Mouse (Mus musculus): ENCODE results near the gene Pax4. TPM values are rescaled to one million over a fixed set of nuclear protein-coding genes. Genes with fewer than 3 reads are reported as not detected.

The Pax4 gene
- polyA plus RNA-seq, 1 experiment: 0.39 TPM

DNA sequence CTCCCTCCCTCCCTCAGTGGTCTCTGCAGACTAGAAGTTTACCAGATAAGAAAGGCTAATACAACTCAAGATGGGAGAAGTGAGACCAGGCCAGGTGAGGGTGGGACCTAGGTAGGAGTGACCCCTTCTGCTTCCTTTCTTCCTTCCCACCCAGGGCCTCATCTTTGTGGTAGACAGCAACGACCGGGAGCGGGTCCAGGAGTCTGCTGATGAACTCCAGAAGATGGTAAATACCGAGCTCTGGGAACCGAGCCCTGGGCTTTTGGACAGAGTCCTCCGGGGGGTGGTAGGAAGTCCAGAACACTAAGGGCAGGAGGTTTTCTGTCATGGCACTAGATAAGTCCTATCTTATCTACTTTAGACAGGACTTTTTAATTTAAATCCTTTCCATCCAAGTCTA lies 24.1 kb downstream of the Pax4 start:
- Histone ChIP-seq H3K27me3 (ENCODE audit: control insufficient read depth, insufficient read depth, low read length) (no peaks in the 10 kb centered on the region), H3K36me3 (ENCODE audit: control insufficient read depth, insufficient read depth, low read length) (peaks cover 12% of the 10 kb centered on the region), H3K27ac (ENCODE audit: insufficient read depth, low read depth, low read length) (no peak overlapping the region), H3K4me3 (ENCODE audit: low read depth, low read length) (peak overlapping the region; percentile 27; the same call in 1 of the 2 replicates), H3K4me1 (ENCODE audit: control insufficient read depth, insufficient read depth, insufficient read length, low read length) (peaks cover 14% of the 10 kb centered on the region)
- TF ChIP-seq POLR2A (IDR thresholded peaks at IDR 0.05; ENCODE audit: low read depth, low read length) (no peak), CTCF (IDR thresholded peaks at IDR 0.05; ENCODE audit: extremely low read depth, insufficient read length, insufficient replicate concordance, low read depth, low read length) (no peak)
- 78% methylated on average over 6 of the region's 6 CpGs for WGBS

GRCm38 (mm10) chr6:28423767-28424695 lies 25.1 kb downstream of the Pax4 start:
- H3K36me3 ChIP-seq (ENCODE audit: control insufficient read depth, insufficient read depth, low read length): peaks cover 14% of the 10 kb centered on the region
- TF ChIP-seq POLR2A (IDR thresholded peaks at IDR 0.05; ENCODE audit: low read depth, low read length): no peak
- 4% methylated on average over 45 of the region's 46 CpGs for WGBS
- H3K27ac ChIP-seq (ENCODE audit: insufficient read depth, low read depth, low read length): peak overlapping the region; percentile 67
- H3K27me3 ChIP-seq (ENCODE audit: control insufficient read depth, insufficient read depth, low read length): no peaks in the 10 kb centered on the region
- peak overlapping the region; percentile 99 for H3K4me3 ChIP-seq (ENCODE audit: low read depth, low read length)
- peaks cover 18% of the 10 kb centered on the region for H3K4me1 ChIP-seq (ENCODE audit: control insufficient read depth, insufficient read depth, insufficient read length, low read length)

DNA sequence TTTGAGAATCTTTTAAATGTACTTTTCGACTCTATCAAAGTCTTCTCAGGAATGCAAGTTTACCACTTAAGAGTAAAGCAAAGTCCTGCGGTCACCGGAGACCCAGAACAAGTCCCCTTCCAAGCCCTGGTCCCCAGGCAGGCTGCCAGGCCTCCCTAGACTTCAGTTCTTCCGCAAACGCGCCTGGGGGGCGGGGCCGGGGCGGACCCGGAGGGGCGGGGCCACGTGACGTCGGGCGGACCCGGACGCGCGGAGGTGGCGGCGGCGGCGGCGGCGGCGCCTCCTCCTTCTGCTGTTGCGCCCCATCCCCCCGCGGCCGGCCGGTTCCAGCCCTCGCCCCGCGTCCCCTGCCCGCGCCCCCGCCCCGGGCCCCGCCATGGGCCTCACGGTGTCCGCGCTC lies 25.8 kb downstream of the Pax4 start, which contains the start of gene Arf5:
Gene Arf5, plus strand, starts transcription at position 248 of the 400 bp plus-strand sequence.
- H3K36me3 ChIP-seq (ENCODE audit: control insufficient read depth, insufficient read depth, low read length): peaks cover 21% of the 10 kb centered on the region
- peak within 1 kb of the TSS; percentile 99 for H3K4me3 ChIP-seq (ENCODE audit: low read depth, low read length)
- H3K27me3 ChIP-seq (ENCODE audit: control insufficient read depth, insufficient read depth, low read length): no peaks in the 10 kb centered on the region
- peak; percentile 46; the same call in 1 of the 2 replicates for TF ChIP-seq POLR2A (IDR thresholded peaks at IDR 0.05; ENCODE audit: low read depth, low read length)
- TF ChIP-seq CTCF (IDR thresholded peaks at IDR 0.05; ENCODE audit: extremely low read depth, insufficient read length, insufficient replicate concordance, low read depth, low read length): no peak
- peak within 1 kb of the TSS; percentile 67 for H3K27ac ChIP-seq (ENCODE audit: insufficient read depth, low read depth, low read length)
- peaks cover 20% of the 10 kb centered on the region for H3K4me1 ChIP-seq (ENCODE audit: control insufficient read depth, insufficient read depth, insufficient read length, low read length)
- 1% methylated on average over 33 of the region's 42 CpGs for WGBS

- no peak for TF ChIP-seq CTCF (IDR thresholded peaks at IDR 0.05; ENCODE audit: extremely low read depth, insufficient read length, insufficient replicate concordance, low read depth, low read length)
- TF ChIP-seq POLR2A (IDR thresholded peaks at IDR 0.05; ENCODE audit: low read depth, low read length): no peak
- peaks cover 27% of the 10 kb centered on the region for H3K36me3 ChIP-seq (ENCODE audit: control insufficient read depth, insufficient read depth, low read length)
- H3K4me1 ChIP-seq (ENCODE audit: control insufficient read depth, insufficient read depth, insufficient read length, low read length): peaks cover 22% of the 10 kb centered on the region
- peak overlapping the region; percentile 64 for H3K27ac ChIP-seq (ENCODE audit: insufficient read depth, low read depth, low read length)
- peak overlapping the region; percentile 43; the same call in 1 of the 2 replicates for H3K4me3 ChIP-seq (ENCODE audit: low read depth, low read length)
- WGBS: 64% methylated on average over 15 of the region's 15 CpGs
- no peaks in the 10 kb centered on the region for H3K27me3 ChIP-seq (ENCODE audit: control insufficient read depth, insufficient read depth, low read length)
These were observed 26.4 kb downstream of the Pax4 start for GRCm38 (mm10) chr6:28422651-28423290.

DNA sequence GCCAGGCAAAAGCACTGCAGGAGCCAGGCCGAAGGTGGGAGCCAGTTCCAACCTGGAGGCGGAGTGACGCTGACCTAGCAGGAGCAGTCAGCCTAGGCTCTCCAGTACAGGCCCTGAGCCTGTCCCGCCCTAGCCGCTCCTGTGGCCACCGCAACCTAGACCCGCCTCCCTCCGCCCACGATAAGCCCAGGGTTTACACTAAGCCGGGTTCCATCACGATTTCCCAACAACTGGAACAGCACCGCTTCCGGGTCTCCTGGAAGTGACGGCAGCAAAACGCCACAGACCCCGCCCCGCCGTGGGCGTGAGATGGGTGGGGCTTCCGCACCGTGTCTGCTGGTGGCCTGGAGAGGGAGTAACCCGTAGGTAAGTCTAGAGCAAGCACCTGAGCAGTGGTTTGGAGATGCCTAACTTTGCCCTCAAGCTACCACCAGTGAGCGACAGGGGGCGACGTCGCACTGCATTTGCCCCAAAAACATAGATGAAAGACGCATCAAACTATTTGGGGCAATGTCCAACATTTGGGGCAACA lies 27.6 kb downstream of the Pax4 start:
- Histone ChIP-seq H3K27ac (ENCODE audit: insufficient read depth, low read depth, low read length) (peak overlapping the region; percentile 71), H3K4me3 (ENCODE audit: low read depth, low read length) (peak overlapping the region; percentile 69), H3K27me3 (ENCODE audit: control insufficient read depth, insufficient read depth, low read length) (no peaks in the 10 kb centered on the region), H3K4me1 (ENCODE audit: control insufficient read depth, insufficient read depth, insufficient read length, low read length) (peaks cover 22% of the 10 kb centered on the region), H3K36me3 (ENCODE audit: control insufficient read depth, insufficient read depth, low read length) (peaks cover 30% of the 10 kb centered on the region)
- TF ChIP-seq CTCF (IDR thresholded peaks at IDR 0.05; ENCODE audit: extremely low read depth, insufficient read length, insufficient replicate concordance, low read depth, low read length) (peak; percentile 84), POLR2A (IDR thresholded peaks at IDR 0.05; ENCODE audit: low read depth, low read length) (peak; percentile 74)
- under 1% methylated on average over 27 of the region's 27 CpGs for WGBS

GRCm38 (mm10) chr6:28420865-28421264 lies 28.3 kb downstream of the Pax4 start:
- no peak for TF ChIP-seq POLR2A (IDR thresholded peaks at IDR 0.05; ENCODE audit: low read depth, low read length)
- TF ChIP-seq CTCF (IDR thresholded peaks at IDR 0.05; ENCODE audit: extremely low read depth, insufficient read length, insufficient replicate concordance, low read depth, low read length): peak; percentile 16; the same call in 1 of the 2 replicates
- H3K27ac ChIP-seq (ENCODE audit: insufficient read depth, low read depth, low read length): peak overlapping the region; percentile 71
- H3K36me3 ChIP-seq (ENCODE audit: control insufficient read depth, insufficient read depth, low read length): peaks cover 26% of the 10 kb centered on the region
- 11% methylated on average over 13 of the region's 13 CpGs for WGBS
- peaks cover 22% of the 10 kb centered on the region for H3K4me1 ChIP-seq (ENCODE audit: control insufficient read depth, insufficient read depth, insufficient read length, low read length)
- peak overlapping the region; percentile 69 for H3K4me3 ChIP-seq (ENCODE audit: low read depth, low read length)
- no peaks in the 10 kb centered on the region for H3K27me3 ChIP-seq (ENCODE audit: control insufficient read depth, insufficient read depth, low read length)

All from small intestine, adult 2 months (tissue).